Mouse (Mus musculus) stomach, postnatal 0 days (tissue): ENCODE measurements at regions not wholly inside any gene's neighbourhood (a gene's known extent, or its start where the extent isn't known, plus 50 kb on each side); places are given as distances from the start of the nearest gene placed in this dataset.

ENCODE experiments used
- ATAC-seq: fragments of 200-750 bp; cut with Nextera tagmentation; 2 replicates; pipeline ENCODE4 v1.8.0; 2017; ENCODE audit not compliant: low FRiP score, low TSS enrichment
- DNase-seq: peaks from one replicate; pipeline ENCODE4 v3.0.0-alpha.2; 2016; ENCODE audit warnings: low spot score
- H3K27ac ChIP-seq: fragments of 300-500 bp; sonication (generic); replicated peaks from 2 replicates; pipeline ENCODE4 v1.5.1; 2014; ENCODE audit warnings: mild to moderate bottlenecking, control low read depth
- H3K27me3 ChIP-seq: fragments of 300-500 bp; sonication (generic); 2 replicates; pipeline ENCODE4 v1.6.1; 2014; ENCODE audit warnings: low read length; ENCODE audit not compliant: control insufficient read depth, insufficient read depth
- H3K36me3 ChIP-seq: fragments of 300-500 bp; sonication (generic); 2 replicates; pipeline ENCODE4 v1.6.1; 2014; ENCODE audit warnings: low read length, mixed read lengths; ENCODE audit not compliant: control insufficient read depth, insufficient read depth
- H3K4me1 ChIP-seq: fragments of 300-500 bp; sonication (generic); replicated peaks from 2 replicates; pipeline ENCODE4 v1.6.1; 2014; ENCODE audit warnings: antibody characterized with exemption; ENCODE audit not compliant: control insufficient read depth, insufficient read depth
- H3K4me2 ChIP-seq: fragments of 300-500 bp; sonication (generic); replicated peaks from 2 replicates; pipeline ENCODE4 v1.6.1; 2014; ENCODE audit warnings: low read depth, mild to moderate bottlenecking, control low read depth, moderate library complexity
- H3K4me3 ChIP-seq: fragments of 300-500 bp; sonication (generic); 2 replicates; pipeline ENCODE4 v1.5.1; 2014; ENCODE audit warnings: low read depth, low read length, control low read depth
- H3K9ac ChIP-seq: fragments of 300-500 bp; sonication (generic); 2 replicates; pipeline ENCODE4 v1.6.1; 2014; ENCODE audit warnings: mild to moderate bottlenecking, low read length, control low read depth, mixed read lengths
- H3K9me3 ChIP-seq: fragments of 300-500 bp; sonication (generic); 2 replicates; pipeline ENCODE4 v1.6.1; 2016; ENCODE audit warnings: low read length; ENCODE audit not compliant: control insufficient read depth
- CTCF ChIP-seq: IDR thresholded peaks from 2 replicates; pipeline ENCODE4 v1.5.1; 2016; ENCODE audit warnings: antibody characterized with exemption, low read depth, mild to moderate bottlenecking, moderate library complexity
- EP300 ChIP-seq: optimal IDR thresholded peaks from 2 replicates; pipeline ENCODE3; 2016; ENCODE audit warnings: antibody characterized with exemption
- WGBS: fragments of 180-500 bp; shearing (Covaris S2); extraction: QIAGEN DNeasy Blood & Tissue Kit; methylation state at CpG from one replicate; pipeline ENCODE4 v1.1.7; 2014; 5-methylcytosine and 5-hydroxymethylcytosine counted together

GRCm38 (mm10) chr16:21296786-21297185, 92.2 kb downstream of the Ephb3 start:
- ATAC-seq (no peak), DNase-seq (no peak)
- H3K4me2 ChIP-seq, result no peak overlapping the region
- H3K36me3 ChIP-seq, result no peaks in the 10 kb centered on the region
- TF ChIP-seq CTCF (no peak), EP300 (no peak)
- 77% methylated on average over 3 of the region's 3 CpGs for WGBS
- no peak overlapping the region for H3K9ac ChIP-seq
- no peaks in the 10 kb centered on the region for H3K9me3 ChIP-seq
- no peaks in the 10 kb centered on the region for H3K27me3 ChIP-seq
- H3K27ac ChIP-seq, result no peak overlapping the region; the same call in 1 of the 2 replicates
- peaks cover 11% of the 10 kb centered on the region for H3K4me1 ChIP-seq
- H3K4me3 ChIP-seq, result no peak overlapping the region

- TF ChIP-seq EP300 (no peak), CTCF (no peak)
- Histone ChIP-seq H3K9ac (no peak overlapping the region), H3K27ac (no peak overlapping the region), H3K27me3 (no peaks in the 10 kb centered on the region), H3K4me1 (peaks cover 11% of the 10 kb centered on the region), H3K4me2 (no peak overlapping the region), H3K36me3 (no peaks in the 10 kb centered on the region), H3K4me3 (no peak overlapping the region), H3K9me3 (no peaks in the 10 kb centered on the region)
- DNase-seq (no peak), ATAC-seq (no peak)
- 72% methylated on average over 7 of the region's 7 CpGs for WGBS
Observed at GRCm38 (mm10) chr16:21298866-21299265, 94.3 kb downstream of the Ephb3 start.

GRCm38 (mm10) chr16:21305859-21306258, 101.3 kb downstream of the Ephb3 start:
- H3K4me2 ChIP-seq, result no peak overlapping the region
- H3K9ac ChIP-seq, result no peak overlapping the region
- WGBS, result 88% methylated on average over 3 of the region's 3 CpGs
- H3K9me3 ChIP-seq, result no peaks in the 10 kb centered on the region
- no peak overlapping the region for H3K4me3 ChIP-seq
- ATAC-seq (no peak), DNase-seq (no peak)
- no peaks in the 10 kb centered on the region for H3K36me3 ChIP-seq
- TF ChIP-seq CTCF, result no peak
- no peak for TF ChIP-seq EP300
- H3K27me3 ChIP-seq, result no peaks in the 10 kb centered on the region
- no peak overlapping the region for H3K27ac ChIP-seq
- H3K4me1 ChIP-seq, result 0 out of 2 replicates have a peak, but pooled peaks cover 3% of the 10 kb centered on the region

GRCm38 (mm10) chr16:21308513-21308912, 104.0 kb downstream of the Ephb3 start:
- H3K36me3 ChIP-seq, result no peaks in the 10 kb centered on the region

GRCm38 (mm10) chr16:21310636-21311615, 106.4 kb downstream of the Ephb3 start:
- Histone ChIP-seq H3K36me3 (no peaks in the 10 kb centered on the region), H3K4me2 (peak overlapping the region; percentile 86), H3K9ac (peak overlapping the region; percentile 65), H3K27ac (peak overlapping the region; percentile 79), H3K27me3 (no peaks in the 10 kb centered on the region), H3K4me1 (peaks cover 7% of the 10 kb centered on the region; the same call in 1 of the 2 replicates), H3K4me3 (peak overlapping the region; percentile 33), H3K9me3 (no peaks in the 10 kb centered on the region)
- WGBS, result 4% methylated on average over 34 of the region's 35 CpGs
- DNase-seq (peak; percentile 74), ATAC-seq (peak; percentile 77)
- TF ChIP-seq CTCF, result no peak
- TF ChIP-seq EP300, result no peak

More at GRCm38 (mm10) chr16:21308513-21308912, 104.0 kb downstream of the Ephb3 start:
- TF ChIP-seq CTCF, result no peak
- TF ChIP-seq EP300, result no peak
- WGBS, result 80% methylated on average over 8 of the region's 8 CpGs
- H3K27ac ChIP-seq, result no peak overlapping the region
- ATAC-seq (no peak), DNase-seq (no peak)
- no peaks in the 10 kb centered on the region for H3K9me3 ChIP-seq
- H3K4me1 ChIP-seq, result 0 out of 2 replicates have a peak, but pooled peaks cover 3% of the 10 kb centered on the region
- no peak overlapping the region for H3K9ac ChIP-seq
- no peak overlapping the region for H3K4me2 ChIP-seq
- no peaks in the 10 kb centered on the region for H3K27me3 ChIP-seq
- no peak overlapping the region for H3K4me3 ChIP-seq

GRCm38 (mm10) chr16:21311781-21312180, 107.2 kb downstream of the Ephb3 start:
- no peak overlapping the region for H3K27ac ChIP-seq
- H3K4me3 ChIP-seq, result no peak overlapping the region
- no peak overlapping the region for H3K4me2 ChIP-seq
- no peaks in the 10 kb centered on the region for H3K36me3 ChIP-seq
- H3K27me3 ChIP-seq, result no peaks in the 10 kb centered on the region
- no peaks in the 10 kb centered on the region for H3K9me3 ChIP-seq
- ATAC-seq, result no peak
- no peak for DNase-seq
- no peak for TF ChIP-seq EP300
- no peak for TF ChIP-seq CTCF
- no peak overlapping the region for H3K9ac ChIP-seq
- H3K4me1 ChIP-seq, result peaks cover 7% of the 10 kb centered on the region
